Mouse (Mus musculus) bone marrow, adult 2 months (tissue): ENCODE measurements at regions not wholly inside any gene's neighbourhood (a gene's known extent, or its start where the extent isn't known, plus 50 kb on each side); places are given as distances from the start of the nearest gene placed in this dataset.

Experiments
- H3K27ac ChIP-seq: fragments of 200-500 bp; 2 replicates; pipeline ENCODE4 v1.5.1; 2012; ENCODE audit warnings: low read depth, mild to moderate bottlenecking, control low read depth, inconsistent platforms, low read length; ENCODE audit not compliant: control insufficient read depth, poor library complexity, insufficient read depth
- H3K4me1 ChIP-seq: fragments of 200-500 bp; 2 replicates; pipeline ENCODE4 v1.6.1; 2011; ENCODE audit warnings: low read length; ENCODE audit not compliant: control insufficient read depth, insufficient read depth
- H3K4me3 ChIP-seq: fragments of 200-500 bp; replicated peaks from 2 replicates; pipeline ENCODE3; 2011; ENCODE audit warnings: mild to moderate bottlenecking, low read depth, low read length, control low read depth; ENCODE audit not compliant: control insufficient read depth
- CTCF ChIP-seq: fragments of 200-500 bp; IDR thresholded peaks from 2 replicates; pipeline ENCODE4 v1.5.1; 2011; ENCODE audit warnings: low read length, control low read depth; ENCODE audit not compliant: control insufficient read depth, insufficient read depth
- POLR2A ChIP-seq: fragments of 200-500 bp; IDR thresholded peaks from 2 replicates; pipeline ENCODE4 v1.6.1; 2011; ENCODE audit warnings: low read depth, mild to moderate bottlenecking, control low read depth, low read length, borderline replicate concordance; ENCODE audit not compliant: control insufficient read depth
- WGBS: fragments of 180-500 bp; shearing (Covaris S2); methylation state at CpG from one replicate; pipeline ENCODE4 v1.1.7; 2018; 5-methylcytosine and 5-hydroxymethylcytosine counted together

GRCm38 (mm10) chr15:52599957-52600356 is 1284.7 kb upstream of the Gm7489 start:
- no peaks in the 10 kb centered on the region for H3K4me1 ChIP-seq
- H3K4me3 ChIP-seq, result no peak overlapping the region
- WGBS, result 58% methylated on average over 2 of the region's 2 CpGs
- no peak for TF ChIP-seq CTCF
- TF ChIP-seq POLR2A, result no peak
- H3K27ac ChIP-seq, result no peak overlapping the region

- H3K27ac ChIP-seq, result no peak overlapping the region
- WGBS, result 76% methylated on average over 3 of the region's 3 CpGs
- TF ChIP-seq POLR2A, result no peak
- TF ChIP-seq CTCF, result no peak
- H3K4me3 ChIP-seq, result no peak overlapping the region
- H3K4me1 ChIP-seq, result no peaks in the 10 kb centered on the region
Measured at GRCm38 (mm10) chr15:52639790-52640189, 1244.9 kb upstream of the Gm7489 start.

GRCm38 (mm10) chr15:52645961-52646360 is 1238.7 kb upstream of the Gm7489 start:
- no peaks in the 10 kb centered on the region for H3K4me1 ChIP-seq
- H3K27ac ChIP-seq, result no peak overlapping the region
- no peak overlapping the region for H3K4me3 ChIP-seq
- no peak for TF ChIP-seq POLR2A
- TF ChIP-seq CTCF, result no peak
- WGBS, result 67% methylated on average over 2 of the region's 2 CpGs

GRCm38 (mm10) chr15:52657916-52658315 is 1226.8 kb upstream of the Gm7489 start:
- H3K4me1 ChIP-seq, result no peaks in the 10 kb centered on the region
- no peak overlapping the region for H3K4me3 ChIP-seq
- no peak overlapping the region for H3K27ac ChIP-seq
- TF ChIP-seq CTCF, result no peak
